Mouse (Mus musculus) thymus, adult 2 months (tissue): Measurements from ENCODE around the gene Pde9a. TPM values are rescaled to one million over a fixed set of nuclear protein-coding genes. Genes with fewer than 3 reads are reported as not detected.

Source experiments
- DNase-seq: peaks from one replicate; pipeline ENCODE4 v3.0.0; 2021
- H3K27ac ChIP-seq: fragments of 200-500 bp; 2 replicates; pipeline ENCODE4 v1.5.1; 2012; ENCODE audit warnings: low read length, control low read depth; ENCODE audit not compliant: control insufficient read depth, insufficient read depth
- H3K27me3 ChIP-seq: fragments of 200-500 bp; 2 replicates; pipeline ENCODE4 v1.6.1; 2012; ENCODE audit warnings: mild to moderate bottlenecking, low read length, moderate library complexity, mixed read lengths; ENCODE audit not compliant: control insufficient read depth, insufficient read depth
- H3K36me3 ChIP-seq: fragments of 200-500 bp; 2 replicates; pipeline ENCODE4 v1.6.1; 2012; ENCODE audit warnings: mild to moderate bottlenecking, low read length, moderate library complexity; ENCODE audit not compliant: control insufficient read depth, insufficient read depth
- H3K4me1 ChIP-seq: fragments of 200-500 bp; replicated peaks from 2 replicates; pipeline ENCODE4 v1.6.1; 2012; ENCODE audit warnings: low read length; ENCODE audit not compliant: control insufficient read depth, insufficient read depth
- H3K4me3 ChIP-seq: fragments of 200-500 bp; 2 replicates; pipeline ENCODE4 v1.5.1; 2012; ENCODE audit warnings: mild to moderate bottlenecking, low read length, control low read depth, moderate library complexity; ENCODE audit not compliant: control insufficient read depth, insufficient read depth
- CTCF ChIP-seq: fragments of 200-500 bp; IDR thresholded peaks from 2 replicates; pipeline ENCODE4 v1.5.1; 2012; ENCODE audit warnings: mild to moderate bottlenecking, control low read depth, low read length, moderate library complexity, borderline replicate concordance; ENCODE audit not compliant: control insufficient read depth, poor library complexity, insufficient read depth; ENCODE audit errors: extremely low read depth
- POLR2A ChIP-seq: fragments of 200-500 bp; IDR thresholded peaks from 2 replicates; pipeline ENCODE4 v1.6.1; 2012; ENCODE audit warnings: mild to moderate bottlenecking, low read length, control low read depth, moderate library complexity; ENCODE audit not compliant: control insufficient read depth, poor library complexity, insufficient read depth; ENCODE audit errors: extremely low read depth
- WGBS: fragments of 180-500 bp; shearing (Covaris S2); methylation state at CpG from one replicate; pipeline ENCODE4 v1.1.7; 2018; 5-methylcytosine and 5-hydroxymethylcytosine counted together
- polyA plus RNA-seq: library from polyadenylated mRNA; depleted of rRNA; stranded (reverse); fragments of >200 nt; gene quantifications from 2 replicates; pipeline ENCODE4 v1.2.3, GENCODE M21; 2012

The Pde9a gene
- polyA plus RNA-seq, 1 experiment = 4.6 TPM

DNA sequence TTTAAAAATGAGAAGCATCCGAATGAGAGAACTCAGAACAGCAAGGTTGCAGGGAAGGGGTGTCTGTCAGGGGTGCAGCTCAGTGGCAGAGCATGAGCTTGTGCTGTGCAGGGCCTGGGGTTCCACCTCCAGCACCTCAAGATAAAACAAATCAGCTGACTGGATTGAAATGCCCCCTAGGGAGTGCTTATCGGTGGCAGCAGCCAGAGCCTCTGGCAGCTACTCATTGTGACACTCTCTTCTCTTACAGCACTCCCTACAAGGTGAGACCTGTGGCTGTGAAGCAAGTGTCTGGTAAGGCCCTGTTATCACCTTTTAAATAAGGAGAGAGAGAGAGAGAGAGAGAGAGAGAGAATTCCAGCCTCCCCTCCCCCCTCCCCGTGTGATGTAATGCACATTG, 34.0 kb downstream of the Pde9a start:
- TF ChIP-seq POLR2A (no peak), CTCF (no peak)
- Histone ChIP-seq H3K36me3 (no peaks in the 10 kb centered on the region), H3K4me1 (no peaks in the 10 kb centered on the region), H3K4me3 (no peak overlapping the region), H3K27ac (no peak overlapping the region), H3K27me3 (no peaks in the 10 kb centered on the region)
- WGBS = 75% methylated on average over 3 of the region's 3 CpGs
- DNase-seq = no peak

DNA sequence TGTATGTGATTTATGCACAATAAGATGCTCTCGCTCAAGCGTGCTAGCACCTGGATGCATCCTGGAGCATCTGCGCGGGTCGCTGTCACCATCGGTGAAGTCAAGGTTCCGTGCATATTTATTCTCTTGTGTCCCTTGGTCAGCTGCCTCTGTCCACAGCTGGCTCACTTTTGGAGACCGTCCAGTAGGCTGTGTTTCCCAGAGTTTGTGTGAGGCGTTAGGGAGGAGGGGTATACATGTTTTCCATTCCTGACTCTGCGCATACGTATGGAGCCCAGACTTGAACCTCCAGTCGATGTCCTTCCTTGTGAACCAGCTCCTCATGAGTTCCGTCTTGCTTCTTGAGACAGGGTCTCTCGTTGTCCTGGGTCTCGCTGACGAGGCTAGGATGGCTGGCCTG, 34.6 kb downstream of the Pde9a start:
- 98% methylated on average over 16 of the region's 16 CpGs for WGBS
- no peak overlapping the region for H3K27ac ChIP-seq
- TF ChIP-seq CTCF (no peak), POLR2A (no peak)

DNA sequence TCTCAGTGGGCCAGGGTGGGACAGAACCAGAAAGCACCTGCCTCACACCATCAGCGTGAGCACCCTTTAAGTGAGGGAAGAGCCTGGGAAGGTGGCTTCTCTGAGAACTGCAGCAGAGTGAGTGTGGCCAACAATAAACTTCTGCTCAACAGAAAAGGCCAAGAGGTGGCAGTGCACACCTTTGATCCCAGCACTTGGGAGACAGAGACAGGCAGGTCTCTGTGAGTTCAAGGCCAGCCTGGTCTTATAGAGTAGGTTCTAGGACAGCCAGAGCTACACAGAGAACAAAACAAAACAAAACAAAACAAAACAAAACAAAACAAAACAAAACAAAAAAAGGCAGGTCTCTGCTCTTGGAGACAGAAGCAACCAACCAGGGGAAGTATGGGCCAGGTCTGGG, 36.4 kb downstream of the Pde9a start:
- Histone ChIP-seq H3K27me3 (no peaks in the 10 kb centered on the region), H3K36me3 (no peaks in the 10 kb centered on the region), H3K4me1 (no peaks in the 10 kb centered on the region), H3K4me3 (no peak overlapping the region), H3K27ac (no peak overlapping the region)
- no peak for DNase-seq
- 100% methylated on average over 1 of the region's 1 CpGs for WGBS
- no peak for TF ChIP-seq CTCF
- TF ChIP-seq POLR2A = no peak

More for the DNA sequence above, 34.6 kb downstream of the Pde9a start:
- Histone ChIP-seq H3K4me1 (no peaks in the 10 kb centered on the region), H3K27me3 (no peaks in the 10 kb centered on the region), H3K4me3 (no peak overlapping the region), H3K36me3 (no peaks in the 10 kb centered on the region)
- DNase-seq = no peak

DNA sequence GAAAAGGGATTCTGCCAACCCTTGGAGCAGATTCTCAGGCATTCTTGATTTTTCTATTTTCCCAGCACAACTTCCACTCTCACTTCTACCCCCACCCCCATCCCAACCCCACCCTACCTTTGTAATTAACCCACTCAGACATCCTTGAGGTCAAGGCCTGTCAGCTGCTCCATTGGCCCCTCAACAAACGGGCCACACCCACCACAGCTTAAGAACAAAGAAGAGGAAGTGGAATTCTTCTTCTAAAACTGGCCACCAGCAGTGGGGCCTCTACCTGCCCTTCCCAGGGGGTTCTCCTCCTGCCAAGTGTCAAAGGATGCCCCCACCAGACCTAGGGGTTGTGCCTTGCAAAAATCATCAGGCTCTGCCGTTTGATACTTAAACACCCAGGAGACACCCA, 37.0 kb downstream of the Pde9a start:
- Histone ChIP-seq H3K4me1 (no peaks in the 10 kb centered on the region), H3K27me3 (no peaks in the 10 kb centered on the region), H3K36me3 (no peaks in the 10 kb centered on the region), H3K4me3 (no peak overlapping the region), H3K27ac (no peak overlapping the region)
- no peak for TF ChIP-seq CTCF
- TF ChIP-seq POLR2A = no peak
- no peak for DNase-seq
- 16% methylated on average over 2 of the region's 2 CpGs for WGBS

DNA sequence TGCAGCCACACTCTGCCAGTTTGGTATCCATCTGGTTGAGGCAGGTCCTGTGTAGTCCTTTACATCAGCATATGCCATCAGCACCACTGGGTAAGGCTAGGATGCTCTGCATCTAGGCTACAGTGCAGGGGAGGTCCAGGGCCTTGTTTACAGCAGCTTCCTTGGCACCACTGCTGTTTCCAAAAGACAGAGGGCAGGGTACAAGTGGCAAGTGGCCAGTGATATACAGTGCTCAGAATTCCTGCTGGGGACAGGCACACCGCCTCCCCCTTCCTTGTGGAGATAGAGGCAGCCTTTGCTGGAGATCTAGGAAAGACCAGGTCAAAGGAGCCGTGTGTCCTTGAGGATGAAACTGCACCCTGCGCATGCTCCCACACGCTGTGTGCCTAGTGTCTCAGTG, 38.3 kb downstream of the Pde9a start:
- DNase-seq = no peak
- Histone ChIP-seq H3K36me3 (no peaks in the 10 kb centered on the region), H3K27ac (no peak overlapping the region), H3K27me3 (no peaks in the 10 kb centered on the region), H3K4me1 (no peaks in the 10 kb centered on the region), H3K4me3 (no peak overlapping the region)
- WGBS = 92% methylated on average over 4 of the region's 4 CpGs
- no peak for TF ChIP-seq CTCF
- no peak for TF ChIP-seq POLR2A

DNA sequence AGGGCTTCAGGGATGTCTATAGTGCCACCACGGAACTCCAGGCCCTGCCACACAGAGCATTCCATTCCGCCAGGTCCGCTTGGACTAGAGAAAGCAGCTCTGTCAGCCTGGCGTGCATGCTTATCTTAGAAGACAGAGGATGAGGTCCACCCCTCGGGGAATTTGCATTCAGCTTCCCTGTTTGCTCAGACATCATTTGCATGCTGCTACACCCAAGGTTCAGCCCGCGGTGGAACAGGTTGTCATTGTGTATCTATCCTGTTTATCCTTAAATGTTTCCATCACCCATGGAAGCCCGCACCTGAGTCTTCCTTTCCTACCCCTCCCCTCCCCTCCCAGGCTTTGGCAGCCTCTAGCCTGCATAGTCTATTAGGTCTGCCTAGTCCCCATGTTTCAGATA, 38.8 kb downstream of the Pde9a start:
- Histone ChIP-seq H3K36me3 (no peaks in the 10 kb centered on the region), H3K27me3 (no peaks in the 10 kb centered on the region), H3K4me1 (no peaks in the 10 kb centered on the region), H3K4me3 (no peak overlapping the region), H3K27ac (no peak overlapping the region)
- no peak for DNase-seq
- TF ChIP-seq CTCF (no peak), POLR2A (no peak)
- WGBS = 85% methylated on average over 8 of the region's 8 CpGs
